Mouse (Mus musculus): ENCODE measurements around the gene Zfp938. TPM values are rescaled to one million over a fixed set of nuclear protein-coding genes. Genes with fewer than 3 reads are reported as not detected.

Gene Zfp938
- 1 to 10 TPM in 1 of 2 experiments, under 1 TPM in 1; 0.72 to 1.2 TPM for total RNA-seq (2023)

DNA sequence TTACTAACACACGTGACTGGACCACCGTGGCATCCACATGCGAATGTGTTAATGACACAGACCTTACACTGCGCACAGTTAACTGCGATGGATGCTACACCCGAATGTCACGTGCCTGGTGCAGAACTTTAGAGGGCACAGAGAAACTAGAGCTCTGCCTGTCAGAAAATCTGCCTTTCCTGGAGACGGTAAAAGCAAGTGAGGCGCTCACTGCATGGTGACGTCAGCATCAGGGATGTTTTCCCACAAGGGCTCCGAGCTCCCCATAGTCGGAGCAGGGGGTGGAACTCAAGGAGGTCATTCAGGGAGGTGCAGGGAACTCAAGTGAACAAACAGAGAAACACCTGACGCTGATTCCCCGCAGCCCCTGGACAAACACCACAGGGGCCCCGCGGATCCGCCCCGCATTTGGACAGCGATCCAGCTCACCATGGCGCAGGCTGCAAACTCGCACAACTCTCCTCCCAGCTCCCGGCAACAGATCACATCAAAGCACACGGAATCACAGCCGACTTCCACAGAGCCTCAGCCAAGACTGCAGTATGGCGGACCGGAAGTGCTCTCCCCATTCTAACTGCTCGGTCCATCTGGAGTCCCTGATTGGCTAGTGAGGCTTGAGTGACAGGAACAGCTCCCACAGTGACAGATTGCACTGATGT lies at the start of gene Zfp938:
Gene Zfp938 (minus strand): TSS at position 539 of the 659 bp plus-strand sequence.

Other genes with a start within 250 kb of the Zfp938 start
- gene Zfp873, start 193.2 kb downstream of the Zfp938 start, total RNA-seq (2023): 1 to 10 TPM; 1.5 to 1.6 TPM
- gene BC024063, start 157.9 kb downstream of the Zfp938 start, total RNA-seq (2023): 1 to 10 TPM; 1.1 to 1.5 TPM
- gene AU041133, start 113.3 kb downstream of the Zfp938 start, total RNA-seq (2023): 1 to 10 TPM; 1.7 to 1.9 TPM
- gene 4932415D10Rik, start 75.3 kb upstream of the Zfp938 start, total RNA-seq (2023): not detected
- 1 to 10 TPM in 1 of 2 experiments, under 1 TPM in 1; 0.77 to 1.5 TPM for gene Gm4924, start 113.0 kb upstream of the Zfp938 start, total RNA-seq (2023)